Mouse (Mus musculus) kidney, adult 2 months (tissue): Measurements from ENCODE around the gene Supt7l.

Source experiments
- CTCF ChIP-seq: fragments of 200-500 bp; conservative IDR thresholded peaks from 2 replicates; pipeline ENCODE4 v1.5.1; 2011; ENCODE audit warnings: low read depth, mild to moderate bottlenecking, control low read depth, low read length, moderate library complexity, mixed read lengths; ENCODE audit not compliant: insufficient read depth, insufficient read length
- POLR2A ChIP-seq: fragments of 200-500 bp; IDR thresholded peaks from one replicate; pipeline ENCODE4 v1.6.1; 2011; ENCODE audit warnings: low read depth, low read length, control low read depth

DNA sequence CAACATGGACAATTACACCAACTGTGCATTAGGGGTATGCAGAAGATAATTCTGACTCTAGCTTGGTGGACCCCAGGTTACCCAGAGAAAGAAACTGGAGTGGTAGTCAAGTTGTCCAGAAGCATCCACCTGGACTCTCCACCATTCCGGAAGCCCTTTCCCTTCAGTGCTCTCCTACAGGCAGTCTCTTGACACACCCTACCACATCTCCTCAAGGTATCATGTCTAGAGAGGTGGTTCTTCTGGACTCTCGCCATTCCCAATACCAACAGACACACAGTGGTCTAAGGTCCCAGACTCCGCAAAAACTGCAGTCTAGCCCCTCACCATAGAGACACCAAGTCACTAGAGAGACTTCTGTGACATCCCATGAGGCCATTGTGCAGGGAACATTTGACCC is 42.2 kb downstream of the Supt7l start, which contains the start of gene 4930548H24Rik:
- no peak for TF ChIP-seq CTCF
- TF ChIP-seq POLR2A: no peak
